Mouse (Mus musculus) G1E (cell line): Measurements from ENCODE around the gene Lrrc59. TPM values are rescaled to one million over a fixed set of nuclear protein-coding genes. Genes with fewer than 3 reads are reported as not detected.

Experiments
- ATAC-seq: 2 replicates; pipeline ENCODE4 v1.8.0; 2016; ENCODE audit warnings: mild to moderate bottlenecking; ENCODE audit not compliant: insufficient number of reproducible peaks, poor library complexity, low FRiP score, severe bottlenecking; ENCODE audit errors: extremely low read depth
- DNase-seq: peaks from one replicate; pipeline ENCODE4 v3.0.0; 2012; ENCODE audit warnings: low spot score
- H3K27me3 ChIP-seq: 2 replicates; pipeline ENCODE4 v1.6.1; 2012; ENCODE audit warnings: mild to moderate bottlenecking, low read length, inconsistent platforms; ENCODE audit not compliant: insufficient read depth
- H3K36me3 ChIP-seq: replicated peaks from 2 replicates; pipeline ENCODE3; 2012; ENCODE audit warnings: mild to moderate bottlenecking, inconsistent platforms
- H3K4me1 ChIP-seq: 2 replicates; pipeline ENCODE4 v1.6.1; 2012; ENCODE audit warnings: low read depth, low read length, inconsistent platforms, mixed read lengths; ENCODE audit not compliant: insufficient read depth
- H3K4me3 ChIP-seq: 2 replicates; pipeline ENCODE4 v1.5.1; 2012; ENCODE audit warnings: low read depth, mild to moderate bottlenecking, inconsistent platforms, low read length, moderate library complexity, mixed read lengths
- H3K9me3 ChIP-seq: replicated peaks from 2 replicates; pipeline ENCODE4 v1.6.1; 2012; ENCODE audit warnings: inconsistent platforms
- CTCF ChIP-seq: IDR thresholded peaks from 2 replicates; pipeline ENCODE4 v1.5.1; 2012; ENCODE audit warnings: low read depth, low read length, inconsistent platforms, mixed read lengths
- GATA1 ChIP-seq: IDR thresholded peaks from 2 replicates; pipeline ENCODE4 v1.6.1; 2012; ENCODE audit warnings: borderline replicate concordance, low read length, inconsistent platforms, mixed read lengths
- GATA2 ChIP-seq: IDR thresholded peaks from 2 replicates; pipeline ENCODE4 v1.6.1; 2012; ENCODE audit warnings: low read depth, low read length, inconsistent platforms, borderline replicate concordance
- POLR2AphosphoS5 ChIP-seq: IDR thresholded peaks from 2 replicates; pipeline ENCODE4 v1.6.1; 2012; ENCODE audit warnings: low read depth, low read length, inconsistent platforms; ENCODE audit not compliant: insufficient replicate concordance
- TAL1 ChIP-seq: conservative IDR thresholded peaks from 2 replicates; pipeline ENCODE4 v1.6.1; 2012; ENCODE audit warnings: low read depth, low read length, inconsistent platforms, mixed read lengths
- polyA plus RNA-seq: library from polyadenylated mRNA; stranded (reverse); fragments of >175 nt; gene quantifications from 2 replicates; pipeline ENCODE4 v1.2.3, GENCODE M21; 2012
- total RNA-seq, 2 experiments: library from RNA; stranded (forward) in 1 of 2; stranded (reverse) in 1 of 2; fragments of 200-1000 nt in 1 of 2; fragments of >200 nt in 1 of 2; fragmentation: Nextera tagmentation in 1 of 2; gene quantifications; 2 replicates each; pipeline ENCODE4 v1.2.3; 2014 to 2017

Gene Lrrc59
- total and polyA plus RNA-seq, 3 experiments = 107 to 146 (median 117) TPM

DNA sequence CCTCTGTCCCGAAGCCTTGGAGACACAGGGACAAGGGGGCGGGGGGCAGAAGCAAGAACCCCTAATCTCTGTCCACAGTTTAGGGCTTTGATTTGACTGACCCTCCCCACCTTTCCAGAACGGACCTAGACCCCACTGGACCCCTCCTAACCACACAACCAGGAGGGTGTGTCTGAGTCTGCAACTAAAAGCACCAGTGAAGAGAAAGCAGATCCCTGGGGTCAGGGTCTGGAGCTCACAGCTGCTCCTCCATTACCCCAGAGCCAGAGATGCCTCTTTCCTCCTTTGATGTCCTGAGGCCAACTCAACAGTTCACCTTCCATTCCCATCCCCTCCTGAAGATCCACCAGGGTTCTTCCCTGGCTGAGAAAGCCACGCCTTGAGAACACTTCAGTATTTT, 46.7 kb downstream of the Lrrc59 start:
- TF ChIP-seq POLR2AphosphoS5 = no peak
- no peak for TF ChIP-seq TAL1
- no peak for TF ChIP-seq GATA2
- H3K4me3 ChIP-seq = peak overlapping the region; percentile 96
- no peak for DNase-seq
- H3K9me3 ChIP-seq = no peaks in the 10 kb centered on the region
- H3K27me3 ChIP-seq = peaks cover 4% of the 10 kb centered on the region; the same call in 1 of the 2 replicates
- peaks cover 23% of the 10 kb centered on the region for H3K4me1 ChIP-seq
- H3K36me3 ChIP-seq = peaks cover 41% of the 10 kb centered on the region
- no peak for ATAC-seq

DNA sequence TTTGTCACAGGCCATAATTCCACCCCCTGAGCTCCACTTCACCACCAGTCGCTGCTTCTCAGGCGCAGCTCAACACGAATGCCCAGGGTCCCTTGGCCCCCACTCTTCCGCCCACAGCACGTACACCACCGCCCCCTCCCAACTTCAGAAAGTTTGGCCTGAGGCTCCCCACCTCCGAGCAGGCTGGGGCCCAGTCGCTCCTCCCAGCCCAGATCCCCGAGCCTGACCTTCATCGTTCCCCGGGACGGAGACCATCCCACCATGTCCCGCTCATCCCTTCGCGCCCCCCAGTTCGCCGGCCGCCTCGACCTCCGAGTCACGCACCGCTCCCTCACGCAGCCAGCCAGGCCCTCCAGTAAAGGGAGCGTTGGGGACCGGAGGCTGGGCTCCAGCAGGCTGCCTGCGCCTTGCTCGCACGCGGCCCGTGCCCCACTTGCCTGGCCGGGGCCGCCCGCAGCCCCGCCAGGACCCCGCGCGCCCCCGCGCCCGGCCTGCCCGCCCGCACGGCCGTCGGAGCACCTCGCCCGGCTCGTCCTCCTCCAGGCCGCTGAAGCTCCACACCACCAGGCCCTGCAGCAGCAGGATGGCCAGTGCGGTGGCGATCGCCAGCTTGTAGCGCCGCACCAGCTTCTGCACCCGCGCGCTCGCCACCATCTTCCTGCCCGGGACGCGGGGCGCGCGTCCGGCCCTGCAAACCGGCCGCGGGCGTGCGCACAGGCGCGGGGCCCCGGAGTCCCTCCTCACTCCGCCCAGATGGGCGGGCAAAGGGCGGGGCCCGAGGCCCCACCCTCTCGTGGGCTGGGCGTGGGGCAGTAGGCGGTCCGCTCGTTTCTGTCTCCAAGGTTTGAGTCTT, 47.4 kb downstream of the Lrrc59 start, which contains the start of gene Xylt2:
TSS of gene Xylt2 (minus strand) at position 762 of the 853 bp plus-strand sequence.
- no peaks in the 10 kb centered on the region for H3K9me3 ChIP-seq
- H3K4me1 ChIP-seq = peaks cover 23% of the 10 kb centered on the region
- peaks cover 34% of the 10 kb centered on the region for H3K36me3 ChIP-seq
- peak within 1 kb of the TSS; percentile 96 for H3K4me3 ChIP-seq
- DNase-seq (peak; percentile 93), ATAC-seq (peak; percentile 79)
- TF ChIP-seq GATA2 (no peak), CTCF (no peak), TAL1 (no peak), GATA1 (no peak), POLR2AphosphoS5 (no peak)
- peaks cover 6% of the 10 kb centered on the region; the same call in 1 of the 2 replicates for H3K27me3 ChIP-seq

DNA sequence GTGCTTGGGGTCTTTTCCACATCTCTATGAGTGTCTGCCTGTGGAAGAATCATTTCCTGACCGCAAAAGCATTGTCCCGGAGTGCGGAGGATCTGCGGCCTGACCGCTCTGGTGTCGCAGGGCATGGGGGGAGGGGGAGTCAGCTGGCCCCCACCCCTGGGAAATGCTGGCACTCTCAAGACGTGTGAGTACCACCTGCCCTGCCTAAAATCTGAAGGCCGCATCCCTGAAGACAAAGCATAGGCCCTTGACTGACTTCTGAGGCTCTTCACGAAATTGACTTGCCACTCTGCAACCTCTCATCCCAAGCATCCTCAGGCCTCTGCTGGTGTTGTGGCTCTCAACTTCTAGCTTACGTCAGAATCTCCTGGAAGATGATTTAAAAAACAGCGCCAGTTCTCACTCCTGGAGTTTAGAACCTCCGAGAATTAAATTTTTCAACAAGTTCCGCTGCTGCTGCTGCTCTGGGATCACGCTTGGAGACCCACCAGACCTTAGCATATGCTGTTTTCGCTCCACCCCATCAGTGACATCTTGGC, 48.1 kb downstream of the Lrrc59 start:
- ATAC-seq (no peak), DNase-seq (no peak)
- Histone ChIP-seq H3K27me3 (peaks cover 9% of the 10 kb centered on the region; the same call in 1 of the 2 replicates), H3K36me3 (peaks cover 29% of the 10 kb centered on the region), H3K4me1 (peaks cover 23% of the 10 kb centered on the region), H3K4me3 (peak overlapping the region; percentile 96), H3K9me3 (no peaks in the 10 kb centered on the region)
- no peak for TF ChIP-seq POLR2AphosphoS5

DNA sequence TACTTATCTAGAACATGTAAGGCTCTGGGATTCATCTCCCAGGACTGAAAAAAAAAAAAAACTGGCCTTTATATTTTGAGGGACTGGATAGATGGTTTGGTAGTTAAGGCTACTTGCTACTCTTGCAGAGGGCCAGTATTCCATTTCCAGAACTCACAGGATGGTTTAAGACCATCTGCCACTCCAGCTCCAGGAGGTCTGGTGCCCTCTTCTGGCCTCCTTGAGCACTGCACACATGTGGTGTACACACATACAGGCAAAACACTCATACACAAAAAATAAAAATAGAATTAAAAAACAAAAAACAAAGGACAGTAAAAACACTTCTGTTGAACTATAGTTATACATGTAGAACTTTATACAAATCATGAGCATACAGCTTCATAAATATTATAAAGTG, 51.1 kb downstream of the Lrrc59 start:
- peaks cover 17% of the 10 kb centered on the region for H3K4me1 ChIP-seq
- no peak overlapping the region for H3K4me3 ChIP-seq
- peaks cover 17% of the 10 kb centered on the region for H3K27me3 ChIP-seq
- TF ChIP-seq CTCF (no peak), POLR2AphosphoS5 (no peak), GATA1 (no peak), GATA2 (no peak), TAL1 (no peak)
- H3K36me3 ChIP-seq = peaks cover 4% of the 10 kb centered on the region
- DNase-seq (no peak), ATAC-seq (no peak)
- H3K9me3 ChIP-seq = no peaks in the 10 kb centered on the region

DNA sequence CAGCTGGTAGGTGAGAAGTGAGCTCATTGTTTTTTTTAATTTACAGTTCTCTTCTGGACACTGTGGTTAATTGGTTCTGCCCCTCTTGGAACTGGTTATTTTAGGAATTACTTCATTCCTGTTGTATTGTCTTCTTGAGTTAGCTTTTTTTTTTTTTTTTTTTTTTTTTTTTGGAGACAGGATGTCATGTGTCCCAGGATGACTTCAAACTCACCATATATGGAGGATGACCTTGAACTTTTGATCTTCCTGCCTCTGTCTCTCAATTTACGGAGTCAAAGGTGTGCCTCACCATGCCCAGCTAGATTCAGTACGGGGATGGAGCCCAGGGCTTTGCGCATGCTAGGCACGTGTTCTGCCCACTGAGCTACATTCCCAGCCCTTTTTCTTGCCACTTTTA, 52.1 kb downstream of the Lrrc59 start:
- Histone ChIP-seq H3K27me3 (peaks cover 17% of the 10 kb centered on the region), H3K36me3 (no peaks in the 10 kb centered on the region), H3K4me1 (peaks cover 7% of the 10 kb centered on the region), H3K9me3 (no peaks in the 10 kb centered on the region), H3K4me3 (no peak overlapping the region)
- TF ChIP-seq GATA2 (no peak), POLR2AphosphoS5 (no peak), TAL1 (no peak), CTCF (no peak), GATA1 (no peak)
- ATAC-seq (no peak), DNase-seq (no peak)

DNA sequence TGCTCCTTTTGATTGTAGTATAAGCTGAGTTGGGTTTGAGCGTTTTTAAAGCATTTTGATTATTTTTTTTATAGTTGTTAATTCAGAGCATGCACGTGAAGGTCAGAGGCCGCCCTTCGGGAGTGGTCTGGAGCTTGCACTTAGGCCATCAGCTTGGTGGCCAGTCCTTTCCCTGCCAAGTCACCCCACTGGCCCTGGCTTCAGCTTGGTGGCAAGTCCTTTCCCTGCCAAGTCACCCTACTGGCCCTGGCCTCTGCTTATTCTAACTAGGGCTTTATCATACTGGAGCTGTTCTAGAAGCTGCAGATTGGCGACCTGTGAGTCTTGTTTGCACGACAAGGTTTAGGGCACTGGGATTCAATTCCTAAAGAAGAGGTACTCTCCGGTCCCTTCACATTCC, 52.9 kb downstream of the Lrrc59 start:
- H3K36me3 ChIP-seq = no peaks in the 10 kb centered on the region
- TF ChIP-seq CTCF (no peak), POLR2AphosphoS5 (no peak), GATA1 (no peak), GATA2 (no peak), TAL1 (no peak)
- DNase-seq (no peak), ATAC-seq (no peak; the same call in 1 of the 2 replicates)
- H3K4me1 ChIP-seq = peaks cover 3% of the 10 kb centered on the region
- H3K4me3 ChIP-seq = no peak overlapping the region
- peaks cover 17% of the 10 kb centered on the region for H3K27me3 ChIP-seq
- H3K9me3 ChIP-seq = no peaks in the 10 kb centered on the region
